ENCODE assay signal across 28 mouse cellular contexts in genomic region chr1:37101016-37101415, GRCm38 (mm10).
A peak's percentile ranks its signal among the peaks of the same experiment; 100 is the strongest.
DNase-seq lines count a peak whose midpoint lies in the region; ATAC-seq and TF ChIP-seq lines count a peak whose summit lies in the region.
"Had no signal": no experiment of that assay in that cellular context is flagged by ENCODE, and none has a peak within 500 bp of the region (broad histone marks: within the 10 kb centered on the region; RNA-seq: fewer than 3 reads in every experiment).

No protein-coding gene starts in this region.

- no peaks in the 10 kb centered on the region for H3K36me3 ChIP-seq in forebrain, embryonic 13.5 days (ENCODE audit: poor library complexity, severe bottlenecking)
- H3K36me3 ChIP-seq in forebrain, embryonic 10.5 days (replicated peaks): no peaks in the 10 kb centered on the region
- H3K36me3 ChIP-seq in embryonic facial prominence, embryonic 10.5 days (replicated peaks): no peaks in the 10 kb centered on the region
- H3K36me3 ChIP-seq: embryonic facial prominence, embryonic 13.5 days; heart, embryonic 12.5 days; heart, embryonic 15.5 days; hindbrain, embryonic 10.5 days; hindbrain, embryonic 13.5 days; intestine, embryonic 15.5 days had no signal

- H3K27me3 ChIP-seq in forebrain, embryonic 13.5 days: no peaks in the 10 kb centered on the region
- no peaks in the 10 kb centered on the region for H3K27me3 ChIP-seq in forebrain, embryonic 10.5 days (ENCODE audit: poor library complexity, severe bottlenecking)
- H3K27me3 ChIP-seq in embryonic facial prominence, embryonic 10.5 days (replicated peaks; ENCODE audit: low read depth, poor library complexity, severe bottlenecking): no peaks in the 10 kb centered on the region
- H3K27me3 ChIP-seq: embryonic facial prominence, embryonic 13.5 days; heart, embryonic 12.5 days; heart, embryonic 15.5 days; hindbrain, embryonic 13.5 days; intestine, embryonic 15.5 days had no signal

- no peak for ATAC-seq in forebrain, embryonic 13.5 days
- ATAC-seq in frontal cortex, adult (ENCODE audit: low TSS enrichment): peak; percentile 38; the same call in 1 of the 2 replicates
- ATAC-seq: activated CD4-positive, CD25-positive, alpha-beta regulatory T cell, adult 4 months; hindbrain, embryonic 16.5 days; intestine, embryonic 15.5 days had no signal

- no peaks in the 10 kb centered on the region for H3K9me3 ChIP-seq in forebrain, embryonic 13.5 days (replicated peaks)
- no peaks in the 10 kb centered on the region for H3K9me3 ChIP-seq in forebrain, embryonic 10.5 days
- H3K9me3 ChIP-seq in embryonic facial prominence, embryonic 10.5 days: no peaks in the 10 kb centered on the region
- H3K9me3 ChIP-seq: embryonic facial prominence, embryonic 13.5 days; heart, embryonic 12.5 days; heart, embryonic 15.5 days; hindbrain, embryonic 10.5 days; hindbrain, embryonic 13.5 days; intestine, embryonic 15.5 days had no signal

- H3K4me2 ChIP-seq in forebrain, embryonic 13.5 days: no peak overlapping the region
- H3K4me2 ChIP-seq: embryonic facial prominence, embryonic 13.5 days; heart, embryonic 12.5 days; heart, embryonic 15.5 days; hindbrain, embryonic 13.5 days; intestine, embryonic 15.5 days had no signal

- H3K4me1 ChIP-seq in forebrain, embryonic 13.5 days: peaks cover 53% of the 10 kb centered on the region
- H3K4me1 ChIP-seq in forebrain, embryonic 10.5 days: peaks cover 35% of the 10 kb centered on the region
- H3K4me1 ChIP-seq in embryonic facial prominence, embryonic 10.5 days: peaks cover 23% of the 10 kb centered on the region
- H3K4me1 ChIP-seq: heart, embryonic 12.5 days; heart, embryonic 15.5 days had no signal

- H3K4me3 ChIP-seq in forebrain, embryonic 13.5 days: no peak overlapping the region
- H3K4me3 ChIP-seq in forebrain, embryonic 10.5 days: no peak overlapping the region
- no peak overlapping the region; the same call in 1 of the 2 replicates for H3K4me3 ChIP-seq in layer of hippocampus, adult 2 months
- H3K4me3 ChIP-seq in embryonic facial prominence, embryonic 10.5 days: no peak overlapping the region
- H3K4me3 ChIP-seq: embryonic facial prominence, embryonic 13.5 days; erythroblast, embryonic 14.5 days; gastrocnemius, adult 2 months; heart, embryonic 12.5 days; heart, embryonic 15.5 days; hindbrain, embryonic 10.5 days; hindbrain, embryonic 13.5 days; intestine, embryonic 15.5 days had no signal

- TF ChIP-seq CTCF in layer of hippocampus, adult 2 months (conservative IDR thresholded peaks at IDR 0.05): no peak

- no peak overlapping the region for H3K9ac ChIP-seq in forebrain, embryonic 13.5 days
- H3K9ac ChIP-seq: embryonic facial prominence, embryonic 13.5 days; heart, embryonic 12.5 days; heart, embryonic 15.5 days; hindbrain, embryonic 13.5 days; intestine, embryonic 15.5 days had no signal

- H3K27ac ChIP-seq in forebrain, embryonic 13.5 days: peak overlapping the region; percentile 40
- no peak overlapping the region for H3K27ac ChIP-seq in forebrain, embryonic 10.5 days
- H3K27ac ChIP-seq in layer of hippocampus, adult 2 months: peak overlapping the region; percentile 94
- no peak overlapping the region for H3K27ac ChIP-seq in embryonic facial prominence, embryonic 10.5 days (replicated peaks)
- H3K27ac ChIP-seq: embryonic facial prominence, embryonic 13.5 days; gastrocnemius, adult 2 months; heart, embryonic 15.5 days; hindbrain, embryonic 10.5 days; hindbrain, embryonic 13.5 days; intestine, embryonic 15.5 days had no signal

- DNase-seq in forebrain, embryonic 10.5 days (ENCODE audit: extremely low spot score, low spot score): no peak
- no peak for DNase-seq in frontal cortex, postnatal 25 days (ENCODE audit: low spot score in 2 of 2)
- peak; percentile 47 to 60 for DNase-seq in layer of hippocampus, adult 2 months (ENCODE audit: low spot score in 2 of 2)
- no peak for DNase-seq in layer of hippocampus, adult 9-10 months (ENCODE audit: low spot score)
- DNase-seq in layer of hippocampus, adult 9-11 months: peak; percentile 76
- DNase-seq in embryonic facial prominence, embryonic 10.5 days (ENCODE audit: low spot score): no peak
- DNase-seq: adrenal gland, adult 8-10 months; adrenal gland, postnatal 25 days; cerebellum, adult 18-20 months; cerebellum, adult 9-10 months; cerebellum, postnatal 25 days; gastrocnemius, adult 2 months; gastrocnemius, postnatal 14 days; heart, adult 18-20 months; heart, postnatal 10 days; heart, postnatal 36 days; kidney, adult 11 months had no signal

- WGBS in forebrain, embryonic 13.5 days: 87% methylated on average over 8 of the region's 8 CpGs
- 91% methylated on average over 8 of the region's 8 CpGs for WGBS in forebrain, embryonic 10.5 days
- WGBS in embryonic facial prominence, embryonic 10.5 days: 90% methylated on average over 8 of the region's 8 CpGs

Comparison
In these comparisons a context has a peak if more than half of its experiments do, and no peak if none do; other contexts are left out.
1. H3K27ac ChIP-seq: peak in forebrain, embryonic 13.5 days (single experiment) and layer of hippocampus, adult 2 months (single experiment); none in forebrain, embryonic 10.5 days (single experiment) and embryonic facial prominence, embryonic 10.5 days (single experiment).
2. DNase-seq: peak in layer of hippocampus, adult 2 months (2 of 2) and layer of hippocampus, adult 9-11 months (single experiment); none in forebrain, embryonic 10.5 days (single experiment), frontal cortex, postnatal 25 days (0 of 2), layer of hippocampus, adult 9-10 months (single experiment) and embryonic facial prominence, embryonic 10.5 days (single experiment).